Mouse (Mus musculus): ENCODE measurements at regions not wholly inside any gene's neighbourhood (a gene's known extent, or its start where the extent isn't known, plus 50 kb on each side); places are given as distances from the start of the nearest gene placed in this dataset.
"Not testable (repeated sequence)": the region's sequence is repeated elsewhere in the genome, so short reads cannot be mapped to it uniquely, and the experiment has no call there.

DNA sequence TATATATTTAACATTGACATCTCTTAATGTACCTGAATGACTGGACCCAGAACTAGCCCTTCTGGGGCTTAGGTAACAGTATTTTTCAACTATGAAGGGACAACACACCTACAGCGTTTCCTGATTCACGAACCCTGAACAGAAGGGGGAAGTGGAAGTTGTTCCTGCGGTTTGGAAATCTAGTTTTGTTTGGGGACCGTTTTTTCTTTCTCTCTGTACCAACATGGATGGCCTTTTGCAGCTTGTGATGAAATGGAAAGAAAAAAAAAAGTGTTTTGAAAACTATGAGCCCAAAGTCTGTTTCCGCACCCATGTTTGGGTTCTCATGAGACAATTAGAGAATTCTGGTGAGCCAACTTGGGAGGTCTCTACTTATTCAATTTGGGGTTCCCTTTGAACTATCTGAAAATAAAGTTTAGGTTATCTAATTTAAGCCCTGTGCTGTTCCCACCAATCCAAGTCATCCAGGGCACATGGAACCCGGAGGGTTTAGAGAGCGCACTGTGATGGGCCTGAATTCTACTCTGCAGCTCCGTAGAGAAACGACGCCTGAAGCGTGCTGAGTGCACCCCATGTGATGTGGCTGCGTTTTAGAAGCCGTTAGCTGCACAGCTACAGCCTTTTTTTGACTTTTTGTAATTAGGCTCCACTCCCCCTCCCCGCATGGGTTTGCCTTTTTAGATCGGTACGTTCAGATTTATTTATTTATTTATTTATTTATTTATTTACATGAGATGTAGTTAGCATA is 137.0 kb upstream of the Rapgef5 start:
- DNase-seq, result no peak

DNA sequence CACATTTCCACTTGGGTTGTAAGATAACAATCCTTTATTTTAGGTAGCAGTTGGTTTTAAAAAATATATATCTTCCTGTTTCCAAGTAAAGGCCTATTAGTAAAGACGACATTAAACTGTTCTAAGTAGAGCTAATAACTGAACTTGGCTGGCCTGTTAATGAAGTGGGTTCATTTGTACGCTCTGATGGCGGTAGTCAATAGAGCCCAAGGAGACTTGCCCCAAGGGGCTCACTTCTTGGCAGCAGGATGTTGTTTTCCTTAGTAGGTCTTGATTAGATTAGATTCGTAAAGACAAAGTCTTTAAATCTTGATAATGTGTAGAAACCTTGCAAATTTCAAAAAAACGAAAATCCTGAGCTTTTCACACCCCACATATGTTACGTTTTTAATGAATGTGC is 135.4 kb upstream of the Rapgef5 start:
- DNase-seq, result no peak

DNA sequence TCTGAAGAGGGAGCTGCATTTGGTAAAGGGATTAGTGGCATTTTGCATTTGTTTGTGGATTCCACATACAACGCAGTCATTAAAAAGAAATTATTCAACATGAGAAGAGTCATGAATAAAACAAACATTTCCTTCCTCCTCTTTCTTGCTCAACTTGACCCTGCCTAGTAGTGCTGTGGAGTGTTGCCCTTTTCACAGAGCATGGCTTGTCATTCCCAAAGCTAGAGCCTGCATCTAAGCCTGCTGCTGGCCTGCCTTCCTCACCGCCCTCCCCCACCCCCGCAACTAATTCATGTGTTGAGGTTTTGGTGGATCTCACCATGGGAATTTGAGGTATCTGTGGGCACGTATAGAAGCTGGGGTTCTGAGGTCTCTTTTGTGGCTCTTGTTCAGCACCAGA is 133.6 kb upstream of the Rapgef5 start:
- not testable (repeated sequence) for DNase-seq

DNA sequence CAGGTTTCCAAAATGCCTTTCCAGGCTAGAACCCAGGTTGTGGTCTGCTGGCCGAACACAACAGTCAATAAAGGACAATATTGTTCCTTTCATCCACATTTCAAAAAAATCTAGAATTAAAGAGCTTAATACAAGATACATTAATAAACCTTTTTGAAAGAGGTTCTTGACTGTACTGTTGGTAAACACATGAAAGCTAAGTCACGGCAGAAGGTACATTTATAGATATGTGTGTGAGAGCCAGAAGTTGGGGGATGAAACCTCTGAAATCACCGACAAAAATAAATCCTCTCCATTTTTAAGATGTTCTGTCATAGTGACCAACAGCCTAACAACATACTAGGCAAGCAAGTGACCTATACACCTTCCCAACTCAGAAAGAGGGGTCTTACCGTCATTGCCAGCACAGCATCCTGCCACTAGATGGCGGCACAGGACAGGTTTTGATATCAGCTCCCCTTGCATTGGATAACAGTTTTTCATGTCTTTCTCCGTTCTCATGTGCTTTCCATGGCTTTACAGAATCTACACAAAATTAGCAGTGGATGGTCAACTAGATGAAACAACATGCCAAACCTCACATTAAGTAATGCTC is 131.1 kb upstream of the Rapgef5 start:
- DNase-seq, result peak; percentile 73 to 74

DNA sequence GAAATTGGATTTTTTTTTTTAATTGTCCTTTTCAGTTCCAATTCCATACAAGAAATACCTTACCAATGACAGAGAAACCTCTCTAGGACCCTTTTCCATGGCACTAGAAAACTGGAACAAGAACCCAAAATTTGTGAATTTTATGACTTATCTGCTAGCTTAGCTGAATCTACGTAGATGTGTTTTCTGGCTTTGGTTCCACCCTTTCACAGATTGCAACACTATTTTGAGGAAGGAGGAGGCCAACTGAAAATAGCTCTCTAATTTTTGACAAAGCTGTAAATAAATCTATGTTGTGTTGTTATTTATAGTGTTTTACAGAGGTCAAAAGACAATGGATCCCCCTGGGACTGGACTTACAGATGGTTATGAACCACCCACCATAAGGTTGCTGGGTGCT is 130.6 kb upstream of the Rapgef5 start:
- DNase-seq, result no peak

DNA sequence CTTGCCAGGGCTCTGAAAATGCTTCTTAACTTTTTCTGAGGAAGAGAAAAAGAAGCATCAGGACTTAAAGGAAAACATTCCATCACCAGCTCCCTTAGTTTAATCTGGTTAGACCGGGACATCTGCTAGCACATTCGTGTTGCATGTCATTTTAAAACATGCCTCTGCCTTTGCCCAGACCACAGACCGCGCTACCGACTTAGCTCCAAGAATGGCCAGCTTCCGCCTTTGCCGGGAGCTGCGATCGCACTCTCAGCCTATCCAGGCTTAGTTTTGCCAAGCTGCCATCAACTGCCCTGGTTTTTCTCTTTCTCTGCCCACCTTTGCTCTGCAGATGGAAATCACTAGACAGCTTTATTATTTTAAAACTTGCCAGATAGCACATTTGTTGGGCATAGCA is 129.3 kb upstream of the Rapgef5 start:
- peak in 1 of 2 experiments; percentile 19 for DNase-seq

DNA sequence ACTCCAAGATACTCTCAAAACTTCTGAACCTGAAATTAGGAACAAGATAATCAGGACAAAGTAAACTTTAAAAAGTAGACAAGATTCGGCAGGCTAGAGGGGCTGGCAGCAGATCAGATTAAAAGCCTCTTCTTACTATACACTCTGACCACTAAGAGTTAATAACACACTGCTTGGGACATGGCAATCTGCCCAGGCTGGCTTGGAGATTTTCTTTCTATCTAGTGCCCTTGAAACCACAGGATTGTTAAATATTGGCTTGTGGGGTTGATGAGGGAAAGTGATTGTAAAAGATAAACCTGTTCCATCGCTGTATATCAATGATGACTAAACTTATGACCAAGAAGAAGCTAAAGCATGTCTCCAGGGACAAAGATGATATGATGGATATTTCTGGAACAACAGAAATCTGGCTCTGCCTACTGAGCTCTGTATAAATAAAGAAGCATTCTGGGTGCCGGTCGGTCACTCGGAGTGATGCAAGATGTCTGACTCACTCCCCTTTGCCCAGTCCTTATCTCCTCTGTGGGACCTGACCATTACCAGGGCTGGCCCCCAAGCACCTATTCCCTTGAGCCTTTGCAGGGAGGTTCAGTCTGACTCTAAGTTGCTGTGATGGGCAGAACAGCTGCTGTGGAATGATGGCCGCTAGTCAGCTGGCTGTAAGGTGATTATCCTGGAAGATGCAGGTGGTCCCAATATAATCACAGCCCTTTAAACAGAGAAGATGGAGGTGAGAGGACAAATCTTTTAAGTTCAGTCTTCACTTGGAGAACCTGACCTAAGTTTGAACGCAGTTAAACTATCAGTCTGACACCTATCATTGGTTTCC is 126.5 kb upstream of the Rapgef5 start:
- no peak for DNase-seq

DNA sequence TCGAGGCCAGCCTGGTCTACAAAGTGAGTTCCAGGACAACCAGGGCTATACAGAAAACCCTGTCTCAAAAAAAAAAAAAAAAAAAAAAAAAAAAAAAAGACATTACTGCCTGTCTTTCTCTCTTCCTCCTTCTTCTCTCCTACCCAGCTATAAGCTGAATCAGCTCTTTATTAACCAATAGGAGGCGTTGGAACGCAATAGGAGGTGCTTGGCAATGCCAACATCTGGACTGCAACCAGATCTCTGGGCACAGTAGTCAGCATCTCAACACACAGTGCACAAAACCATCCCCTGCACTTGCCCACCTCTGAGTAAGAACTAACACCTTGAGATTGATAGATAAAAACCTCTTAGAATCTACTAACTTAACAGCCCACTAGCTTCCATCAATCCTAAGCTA is 118.8 kb upstream of the Rapgef5 start:
- DNase-seq, result no peak

DNA sequence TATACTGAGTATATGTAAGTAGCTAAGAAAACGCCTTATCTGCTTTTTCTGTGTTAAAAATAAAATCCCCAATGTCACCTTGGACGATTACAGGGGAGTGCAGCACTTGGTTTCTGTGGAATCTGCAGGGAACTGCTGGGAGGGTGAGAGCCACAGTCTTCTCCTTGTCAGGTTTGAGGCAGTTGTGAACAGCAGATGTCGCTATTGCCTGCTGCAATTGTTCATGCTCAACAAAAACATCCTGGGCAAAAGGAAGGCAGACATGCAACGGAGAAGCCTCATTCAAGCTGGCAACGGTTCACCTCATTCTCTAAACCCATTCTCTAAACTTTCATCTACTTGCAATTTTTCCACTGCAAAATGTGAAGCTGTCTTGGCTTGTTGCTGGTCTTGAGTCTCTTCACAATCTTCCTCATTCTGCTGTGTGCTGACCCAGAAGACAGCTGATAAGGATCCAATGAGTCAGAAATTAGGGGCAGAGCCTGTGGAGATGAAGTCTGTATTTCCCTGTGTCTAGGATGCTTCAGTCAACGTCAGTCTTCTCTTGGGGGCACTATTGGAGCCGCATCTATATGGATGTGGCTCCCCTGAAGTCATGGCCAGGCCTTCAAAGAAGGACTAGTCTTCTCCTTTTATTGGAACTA is 112.6 kb upstream of the Rapgef5 start:
- DNase-seq, result peak; percentile 77 to 78

DNA sequence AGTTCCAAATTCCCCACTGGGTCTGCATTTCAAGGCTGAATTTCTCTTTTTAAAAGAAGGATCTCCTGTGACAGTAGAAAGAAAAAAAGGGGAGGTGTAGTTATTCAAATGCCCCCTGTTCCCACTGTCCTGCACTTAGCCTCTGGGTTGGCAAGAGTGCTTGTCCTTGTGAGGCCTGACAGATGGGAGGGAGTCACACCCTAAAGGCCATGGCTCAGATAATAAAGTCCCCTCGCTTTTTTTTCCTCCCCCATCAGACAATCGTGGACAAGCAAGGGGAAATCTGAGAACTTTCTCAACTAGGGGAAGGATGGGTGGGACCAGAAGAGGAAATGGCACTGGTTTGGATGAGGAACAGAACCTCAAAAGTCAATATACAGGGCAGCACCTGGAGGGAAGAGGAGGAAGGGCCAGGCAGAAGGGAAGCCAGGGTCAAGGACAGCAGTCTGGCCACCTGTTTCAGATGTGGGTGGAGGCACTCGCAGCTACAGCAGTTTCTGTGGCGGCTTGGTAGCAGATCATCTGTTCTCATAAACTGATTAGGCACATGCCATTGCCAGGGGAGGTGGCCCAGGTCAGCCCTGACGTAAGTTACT is 112.0 kb upstream of the Rapgef5 start:
- no peak for DNase-seq

DNA sequence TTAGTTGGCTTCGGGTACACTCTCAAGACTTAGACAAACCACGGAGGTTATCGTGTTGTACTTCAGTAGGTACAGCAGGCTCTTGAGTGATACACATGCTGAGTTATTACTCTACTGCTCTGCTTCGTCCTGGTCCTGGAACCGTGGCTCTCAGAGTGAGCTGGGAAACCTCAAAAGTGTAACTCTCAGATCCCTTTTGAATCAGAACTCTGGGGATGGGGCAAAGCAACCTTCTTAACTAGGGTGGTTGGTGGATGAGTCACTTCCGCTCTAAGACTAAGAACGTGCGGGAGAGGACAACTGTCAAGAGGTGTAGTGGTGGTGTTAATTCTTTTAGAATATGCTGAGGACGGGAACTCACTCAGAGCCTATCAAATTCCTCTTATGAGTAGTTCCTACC is 109.4 kb upstream of the Rapgef5 start:
- no peak for DNase-seq

DNA sequence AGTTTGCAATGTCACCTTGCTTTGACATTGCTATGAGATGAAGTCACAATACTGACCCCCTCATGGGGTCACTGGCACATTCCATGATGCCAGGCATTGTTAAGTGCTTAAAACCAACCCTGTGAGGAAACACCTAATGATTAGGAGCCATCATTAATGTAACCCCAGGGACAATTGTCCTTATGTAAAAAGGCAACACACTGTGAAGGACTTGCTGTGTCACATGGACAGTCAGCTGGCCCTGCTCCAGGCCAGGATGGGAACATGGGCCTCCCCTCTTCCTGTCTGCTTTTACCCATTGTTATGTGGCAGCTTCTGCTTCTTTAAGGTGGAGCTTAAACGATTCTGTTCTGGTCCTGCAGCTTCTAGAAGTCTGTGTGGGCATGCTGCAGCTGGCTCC is 105.7 kb upstream of the Rapgef5 start:
- DNase-seq, result no peak

DNA sequence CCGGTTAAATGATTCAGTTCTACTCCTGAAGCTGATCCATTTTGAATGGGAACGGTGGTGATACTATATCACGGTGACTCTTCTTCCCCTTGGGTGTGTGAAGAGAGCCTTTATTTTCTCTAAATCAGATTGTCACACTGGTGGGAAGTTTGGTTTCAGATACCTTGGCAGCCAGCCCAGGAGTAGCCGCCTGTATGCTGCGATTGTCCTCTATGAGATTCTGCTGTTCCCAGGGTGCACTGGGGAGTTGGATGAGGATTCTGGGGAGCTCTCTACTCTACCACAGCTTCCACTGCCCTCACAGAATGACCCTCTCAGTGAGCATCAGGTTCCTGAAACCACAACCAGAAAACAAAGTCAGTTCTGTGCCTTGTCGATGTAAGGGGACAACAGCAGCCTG is 104.0 kb upstream of the Rapgef5 start:
- no peak for DNase-seq

DNA sequence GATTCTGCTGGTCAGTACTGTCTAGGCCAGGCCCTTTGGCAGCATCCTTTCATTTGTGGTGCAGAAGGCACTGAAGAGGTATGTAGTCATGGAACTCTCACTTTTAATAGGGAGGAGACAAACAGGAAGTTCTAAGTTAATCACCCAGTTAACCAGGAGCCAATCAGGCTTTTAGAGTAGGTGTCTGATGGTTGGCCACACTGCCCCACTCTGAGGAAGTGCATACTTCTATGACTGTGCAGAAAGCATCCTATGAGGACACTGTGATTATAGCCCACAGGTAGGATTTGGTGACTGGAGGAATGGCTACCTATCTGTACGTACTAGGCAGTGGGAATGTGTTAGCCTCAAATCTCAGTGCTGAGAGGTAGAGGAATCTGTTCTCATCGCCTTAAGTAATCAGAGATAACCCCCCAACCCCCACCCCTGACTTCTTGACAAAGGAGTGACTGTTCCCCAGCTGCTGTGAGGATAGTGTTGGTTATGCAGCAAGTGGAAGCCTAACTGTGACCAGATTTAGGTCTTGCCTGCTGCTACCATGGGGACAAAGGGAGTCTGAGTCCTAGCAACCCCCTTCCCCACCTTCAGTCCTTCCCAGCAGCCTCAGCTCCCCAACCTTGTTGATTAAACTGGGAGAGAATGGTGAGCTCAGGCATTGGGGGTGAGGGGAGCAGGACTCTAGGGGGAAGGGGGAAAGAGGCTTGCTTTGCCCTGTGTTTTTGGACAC is 103.3 kb upstream of the Rapgef5 start:
- DNase-seq, result no peak

DNA sequence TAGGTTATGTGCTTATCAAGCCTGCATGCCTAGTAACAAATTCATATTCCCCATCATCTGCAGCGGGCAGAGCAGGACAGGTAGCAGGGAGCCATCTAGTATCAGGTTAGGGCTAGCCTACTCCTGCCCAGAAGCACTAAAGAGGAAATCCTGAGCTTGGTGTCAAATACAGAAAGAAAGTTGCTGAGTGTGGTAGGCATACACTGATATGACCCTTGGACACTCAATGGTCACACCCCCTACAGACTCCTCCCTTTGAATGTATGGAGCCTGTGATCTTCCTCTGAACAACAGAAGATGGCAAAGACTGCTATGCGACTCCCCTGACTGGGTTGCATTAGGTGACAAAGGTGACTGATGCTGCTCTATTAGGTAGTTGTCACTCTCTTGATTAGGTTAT is 102.3 kb upstream of the Rapgef5 start:
- no peak for DNase-seq

DNA sequence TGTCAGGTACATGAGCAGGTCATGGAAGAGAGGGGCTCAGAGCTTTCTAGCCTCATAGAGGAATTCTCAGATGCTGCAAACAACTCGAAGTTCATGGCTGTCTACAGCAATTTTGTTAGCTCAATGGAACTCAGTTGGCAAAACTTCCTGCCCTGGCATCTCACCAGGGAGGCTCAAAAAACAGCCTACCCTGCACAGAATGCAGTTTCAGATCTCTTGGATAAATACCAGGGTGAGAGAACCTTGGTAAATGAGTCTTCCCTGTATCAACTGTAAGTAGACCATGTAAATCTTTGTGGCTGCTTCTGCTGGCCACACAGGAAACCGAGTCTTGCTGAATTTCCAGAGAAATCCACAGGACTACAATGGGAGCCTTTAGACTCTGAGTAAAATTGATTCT is 101.1 kb upstream of the Rapgef5 start:
- DNase-seq, result no peak

DNA sequence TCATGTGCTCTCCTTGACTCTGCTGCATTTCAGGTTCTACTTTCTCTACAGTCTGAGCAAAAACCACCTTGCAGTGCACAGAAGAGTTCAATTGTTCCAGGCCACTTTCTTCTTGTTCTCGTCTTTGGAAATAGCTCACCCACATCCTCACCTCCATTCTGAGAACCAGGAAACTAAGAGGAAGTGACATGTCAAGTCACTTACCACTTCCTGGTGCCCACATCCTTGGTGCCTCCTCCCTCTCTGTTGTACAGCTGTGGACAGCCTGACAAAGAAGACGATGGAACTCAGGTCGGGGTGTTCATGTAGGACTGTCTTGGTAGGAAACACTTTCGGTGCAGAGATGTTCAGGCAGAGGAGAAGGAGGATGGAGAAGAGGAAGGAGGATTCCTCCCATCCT is 98.3 kb upstream of the Rapgef5 start:
- no peak for DNase-seq

DNA sequence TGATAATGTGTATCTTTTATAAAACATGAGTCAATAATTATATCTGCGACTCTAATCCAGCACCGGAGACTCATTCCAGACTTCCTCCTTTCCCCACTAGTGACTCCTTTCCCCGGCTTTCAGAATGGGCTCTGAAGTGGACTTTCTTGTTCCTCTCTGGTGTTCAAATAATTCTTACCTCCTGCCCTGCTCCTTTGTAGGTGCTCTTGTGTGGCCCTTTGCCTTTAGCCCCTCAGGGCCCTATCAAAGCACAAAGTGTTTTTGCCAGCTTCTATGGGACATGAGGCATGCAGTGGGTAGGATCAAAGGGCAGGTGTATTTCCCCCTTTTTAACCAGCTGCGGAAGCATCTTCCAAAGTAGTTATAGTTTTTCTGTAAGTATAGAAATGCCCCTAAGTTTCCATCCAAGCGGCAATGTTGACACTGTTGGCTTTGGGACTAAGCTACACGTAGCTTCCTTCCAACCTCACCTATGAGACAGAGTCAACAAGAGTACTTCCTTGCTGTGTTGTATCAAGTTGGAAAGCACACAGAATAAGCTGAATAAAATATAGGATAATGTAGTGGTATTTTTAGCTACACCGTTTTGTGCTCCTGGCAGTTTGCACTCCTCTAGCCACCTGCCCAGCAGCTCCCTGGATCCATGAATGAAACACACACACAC is 93.8 kb upstream of the Rapgef5 start:
- no peak for DNase-seq

DNA sequence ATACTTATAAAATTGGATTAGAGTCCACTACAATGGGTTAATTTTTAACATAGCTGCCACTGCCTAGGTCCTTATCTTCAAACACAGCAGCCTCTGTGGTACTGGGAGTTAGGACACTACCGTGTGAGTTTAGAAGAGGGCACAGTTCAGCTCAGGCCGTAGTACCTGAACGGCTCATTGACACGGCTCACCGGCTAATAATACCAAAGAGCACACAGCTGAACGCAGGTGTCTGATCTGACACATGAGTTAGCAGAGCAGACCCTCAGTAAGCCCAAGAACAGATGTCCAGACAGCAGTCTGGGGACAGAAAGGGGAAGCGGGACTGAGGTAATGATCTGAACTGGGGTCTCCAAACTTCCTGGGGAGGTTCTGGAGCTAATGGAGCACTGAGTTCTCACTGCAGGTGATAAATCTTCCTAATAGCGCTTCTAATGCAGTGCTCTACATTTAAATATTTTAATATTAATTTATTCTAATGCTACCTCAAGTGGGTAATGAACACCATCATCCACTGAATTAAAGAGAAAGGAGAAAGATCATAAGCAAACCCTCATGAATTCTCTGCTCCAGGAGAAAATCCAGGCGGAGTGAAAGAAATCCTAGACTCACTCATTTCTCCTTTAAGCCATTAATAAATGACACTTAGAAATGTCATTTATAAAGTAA is 90.8 kb upstream of the Rapgef5 start:
- no peak for DNase-seq

DNA sequence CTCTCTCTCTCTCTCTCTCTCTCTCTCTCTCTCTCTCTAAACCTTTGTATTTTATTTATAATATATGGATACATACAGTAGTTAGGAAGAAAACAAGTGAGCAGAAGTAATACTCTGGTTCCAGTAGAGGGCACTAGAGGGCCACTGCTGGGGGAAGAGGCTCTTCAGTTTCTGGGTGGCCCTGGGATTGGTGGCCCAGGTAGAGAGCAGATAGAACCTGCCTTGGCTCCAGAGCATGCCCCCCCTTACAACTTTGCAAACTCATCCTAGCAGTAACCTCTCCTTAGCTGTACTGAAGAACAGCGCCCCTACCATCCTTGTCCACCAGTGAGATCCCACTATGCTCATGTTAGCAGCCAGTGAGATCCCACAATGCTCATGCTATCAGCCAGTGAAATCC is 88.8 kb upstream of the Rapgef5 start:
- DNase-seq, result peak; percentile 29 to 36

DNA sequence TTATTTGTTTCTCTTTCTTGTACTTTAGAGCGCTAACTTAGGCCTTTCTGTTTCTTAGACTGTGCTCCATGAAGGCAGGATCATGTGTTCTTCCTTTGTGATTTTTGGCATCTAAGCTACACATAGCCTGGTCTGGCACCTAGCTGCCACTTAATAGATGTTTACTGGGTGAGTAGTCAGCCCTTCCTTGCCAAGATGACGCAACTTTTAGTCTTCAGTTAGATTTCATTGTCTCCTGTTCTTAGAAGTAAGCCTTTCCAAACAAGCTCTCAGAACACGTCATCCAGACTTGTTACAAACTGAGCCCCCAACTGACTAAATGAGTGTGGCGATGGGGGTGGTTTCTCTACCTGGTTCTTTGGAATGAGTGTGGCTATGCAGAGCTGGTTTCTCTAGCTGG is 85.4 kb upstream of the Rapgef5 start:
- no peak for DNase-seq

Measured in layer of hippocampus, postnatal 36 days (tissue).